Mouse (Mus musculus) olfactory bulb, adult 2 months (tissue): ENCODE data around the gene Pank2.

Experiments used
- CTCF ChIP-seq: fragments of 200-500 bp; IDR thresholded peaks from 2 replicates; pipeline ENCODE4 v1.5.1; 2012; ENCODE audit warnings: low read depth, mild to moderate bottlenecking, low read length, moderate library complexity; ENCODE audit not compliant: insufficient read depth
- POLR2A ChIP-seq: fragments of 200-500 bp; IDR thresholded peaks from 2 replicates; pipeline ENCODE4 v1.6.1; 2012; ENCODE audit warnings: mild to moderate bottlenecking, low read depth, low read length, moderate library complexity; ENCODE audit not compliant: insufficient read depth

DNA sequence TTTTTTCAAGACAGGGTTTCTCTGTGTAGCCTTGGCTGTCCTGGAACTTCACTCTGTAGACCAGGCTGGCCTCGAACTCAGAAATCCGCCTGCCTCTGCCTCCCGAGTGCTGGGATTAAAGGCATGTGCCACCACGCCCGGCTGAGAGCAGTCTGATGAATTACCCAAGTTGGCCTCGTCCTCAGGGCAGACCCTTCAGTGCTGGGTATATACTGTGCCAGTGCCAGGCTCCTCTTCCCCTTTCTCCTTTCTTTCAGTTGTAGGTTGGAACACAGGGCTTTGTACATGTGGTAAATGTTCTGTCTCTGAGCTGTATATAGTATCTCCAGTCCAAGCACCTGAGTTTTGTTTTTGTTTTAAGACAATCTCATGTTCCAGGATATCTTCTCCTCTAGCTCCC lies 1.7 kb downstream of the Pank2 start:
- TF ChIP-seq POLR2A (no peak), CTCF (no peak)
